Mouse (Mus musculus): ENCODE data around the gene D10Wsu102e. TPM values are rescaled to one million over a fixed set of nuclear protein-coding genes. Genes with fewer than 3 reads are reported as not detected.
"Not testable (repeated sequence)": the region's sequence is repeated elsewhere in the genome, so short reads cannot be mapped to it uniquely, and the experiment has no call there.

The D10Wsu102e gene
- total RNA-seq, 1 experiment from 2014 or later = 1.9 TPM

GRCm38 (mm10) chr10:83508962-83509660 lies 149.1 kb downstream of the D10Wsu102e start:
- peak; percentile 56 for ATAC-seq (ENCODE audit: extremely low read depth, insufficient number of reproducible peaks, low FRiP score, poor library complexity, severe bottlenecking)

- ATAC-seq (ENCODE audit: extremely low read depth, insufficient number of reproducible peaks, low FRiP score, poor library complexity, severe bottlenecking) = no peak
Measured at GRCm38 (mm10) chr10:83511304-83511703, 151.3 kb downstream of the D10Wsu102e start.

GRCm38 (mm10) chr10:83513736-83514135 lies 153.7 kb downstream of the D10Wsu102e start:
- ATAC-seq (ENCODE audit: extremely low read depth, insufficient number of reproducible peaks, low FRiP score, poor library complexity, severe bottlenecking) = no peak

GRCm38 (mm10) chr10:83520990-83521389 lies 161.0 kb downstream of the D10Wsu102e start:
- ATAC-seq (ENCODE audit: extremely low read depth, insufficient number of reproducible peaks, low FRiP score, poor library complexity, severe bottlenecking) = no peak

GRCm38 (mm10) chr10:83524238-83524637 lies 164.2 kb downstream of the D10Wsu102e start:
- not testable (repeated sequence) for ATAC-seq (ENCODE audit: extremely low read depth, insufficient number of reproducible peaks, low FRiP score, poor library complexity, severe bottlenecking)

- ATAC-seq (ENCODE audit: extremely low read depth, insufficient number of reproducible peaks, low FRiP score, poor library complexity, severe bottlenecking) = no peak
Measured at GRCm38 (mm10) chr10:83530384-83530967, 170.5 kb downstream of the D10Wsu102e start.

- no peak for ATAC-seq (ENCODE audit: extremely low read depth, insufficient number of reproducible peaks, low FRiP score, poor library complexity, severe bottlenecking)
Measured at GRCm38 (mm10) chr10:83533258-83533909, 173.4 kb downstream of the D10Wsu102e start.

GRCm38 (mm10) chr10:83533910-83534283 lies 173.9 kb downstream of the D10Wsu102e start, which contains the start of gene Aldh1l2:
Gene Aldh1l2, minus strand, starts transcription at chr10:83534140.
- ATAC-seq (ENCODE audit: extremely low read depth, insufficient number of reproducible peaks, low FRiP score, poor library complexity, severe bottlenecking) = peak; percentile 67

- ATAC-seq (ENCODE audit: extremely low read depth, insufficient number of reproducible peaks, low FRiP score, poor library complexity, severe bottlenecking) = no peak
Measured at GRCm38 (mm10) chr10:83536436-83536835, 176.4 kb downstream of the D10Wsu102e start.

Other genes with a start within 250 kb of the D10Wsu102e start
- 12.9 and 15.1 TPM in 2 replicates for gene Slc41a2, start 22.3 kb upstream of the D10Wsu102e start, total RNA-seq (2017)
- gene Aldh1l2, start 173.9 kb downstream of the D10Wsu102e start, total RNA-seq (2017) = 0.12 TPM in 1 of 2 replicates, not detected in the other
- gene Washc4, start 183.5 kb downstream of the D10Wsu102e start, total RNA-seq (2017) = 97.6 and 98.9 TPM in 2 replicates

All from neutrophil, adult 5-6 weeks (primary cell).